Mouse (Mus musculus) midbrain, embryonic 14.5 days (tissue): ENCODE data around the gene Nms. TPM values are rescaled to one million over a fixed set of nuclear protein-coding genes. Genes with fewer than 3 reads are reported as not detected.

Source experiments
- ATAC-seq: fragments of 200-750 bp; cut with Nextera tagmentation; 2 replicates; pipeline ENCODE4 v1.8.0; 2017; ENCODE audit warnings: moderate number of reproducible peaks, moderate library complexity; ENCODE audit not compliant: low FRiP score, low TSS enrichment
- DNase-seq: peaks from one replicate; pipeline ENCODE4 v3.0.0-alpha.2; 2015
- H3K27ac ChIP-seq: fragments of 300-500 bp; sonication (generic); replicated peaks from 2 replicates; pipeline ENCODE4 v1.5.1; 2014; ENCODE audit warnings: mild to moderate bottlenecking, low read depth, low read length, moderate library complexity
- H3K27me3 ChIP-seq: fragments of 300-500 bp; sonication (generic); 2 replicates; pipeline ENCODE4 v1.6.1; 2014; ENCODE audit warnings: low read length, control low read depth, mixed read lengths; ENCODE audit not compliant: control insufficient read depth, insufficient read depth
- H3K36me3 ChIP-seq: fragments of 300-500 bp; sonication (generic); 2 replicates; pipeline ENCODE4 v1.6.1; 2014; ENCODE audit warnings: low read length, control low read depth; ENCODE audit not compliant: control insufficient read depth, insufficient read depth
- H3K4me1 ChIP-seq: fragments of 300-500 bp; sonication (generic); 2 replicates; pipeline ENCODE4 v1.6.1; 2014; ENCODE audit warnings: mild to moderate bottlenecking, antibody characterized with exemption, low read length, control low read depth; ENCODE audit not compliant: control insufficient read depth, insufficient read depth
- H3K4me2 ChIP-seq: fragments of 300-500 bp; sonication (generic); 2 replicates; pipeline ENCODE4 v1.6.1; 2014; ENCODE audit warnings: mild to moderate bottlenecking, low read length, moderate library complexity
- H3K4me3 ChIP-seq: fragments of 300-500 bp; sonication (generic); replicated peaks from 2 replicates; pipeline ENCODE4 v1.5.1; 2014; ENCODE audit warnings: low read depth, low read length
- H3K9ac ChIP-seq: fragments of 300-500 bp; sonication (generic); replicated peaks from 2 replicates; pipeline ENCODE4 v1.6.1; 2014; ENCODE audit warnings: mild to moderate bottlenecking, low read length, moderate library complexity
- H3K9me3 ChIP-seq: fragments of 300-500 bp; sonication (generic); 2 replicates; pipeline ENCODE4 v1.6.1; 2016; ENCODE audit warnings: low read length, control low read depth, mixed read lengths; ENCODE audit not compliant: control insufficient read depth
- WGBS: fragments of 180-500 bp; shearing (Covaris S2); extraction: QIAGEN DNeasy Blood & Tissue Kit; methylation state at CpG from one replicate; pipeline ENCODE4 v1.1.7; 2014; 5-methylcytosine and 5-hydroxymethylcytosine counted together
- polyA plus RNA-seq: library from polyadenylated mRNA; unstranded; fragments of >200 nt; fragmentation: Nextera tagmentation; extraction: Ambion mirVana; gene quantifications from 2 replicates; pipeline ENCODE4 v1.2.1, GENCODE M21; 2014

Nms gene
- not detected in 2 replicates for polyA plus RNA-seq

GRCm38 (mm10) chr1:38938849-38939248 is at the start of gene Nms:
TSS of gene Nms (plus strand) at chr1:38939149.
- Histone ChIP-seq H3K4me3 (no peak within 1 kb of the TSS), H3K36me3 (no peaks in the 10 kb centered on the region), H3K27ac (no peak within 1 kb of the TSS), H3K4me2 (no peak within 1 kb of the TSS), H3K27me3 (no peaks in the 10 kb centered on the region), H3K4me1 (no peaks in the 10 kb centered on the region), H3K9me3 (no peaks in the 10 kb centered on the region), H3K9ac (no peak within 1 kb of the TSS)
- ATAC-seq = no peak
- whole genome bisulfite sequencing = 67% methylated on average over 6 of the region's 6 CpGs
- DNase-seq = no peak

GRCm38 (mm10) chr1:38891444-38891843 is 47.5 kb upstream of the Nms start:
- DNase-seq (no peak), ATAC-seq (no peak)
- H3K27ac ChIP-seq = no peak overlapping the region
- no peak overlapping the region for H3K4me3 ChIP-seq
- no peak overlapping the region for H3K9ac ChIP-seq
- 99% methylated on average over 5 of the region's 5 CpGs for WGBS
- H3K9me3 ChIP-seq = no peaks in the 10 kb centered on the region
- peaks cover 34% of the 10 kb centered on the region for H3K36me3 ChIP-seq
- peaks cover 16% of the 10 kb centered on the region; the same call in 1 of the 2 replicates for H3K4me1 ChIP-seq
- no peaks in the 10 kb centered on the region for H3K27me3 ChIP-seq
- H3K4me2 ChIP-seq = no peak overlapping the region

GRCm38 (mm10) chr1:38893081-38893480 is 45.9 kb upstream of the Nms start:
- H3K4me3 ChIP-seq = no peak overlapping the region
- no peaks in the 10 kb centered on the region for H3K9me3 ChIP-seq
- no peaks in the 10 kb centered on the region for H3K27me3 ChIP-seq
- peak; percentile 15 for DNase-seq
- 69% methylated on average over 5 of the region's 5 CpGs for WGBS
- H3K9ac ChIP-seq = 0 out of 2 replicates have a peak overlapping the region, but pooled peaks have one; percentile 6
- H3K4me2 ChIP-seq = no peak overlapping the region
- H3K4me1 ChIP-seq = peaks cover 20% of the 10 kb centered on the region; the same call in 1 of the 2 replicates
- peaks cover 34% of the 10 kb centered on the region for H3K36me3 ChIP-seq
- peak overlapping the region; percentile 69 for H3K27ac ChIP-seq
- ATAC-seq = no peak

GRCm38 (mm10) chr1:38897431-38898248 is 41.3 kb upstream of the Nms start, which contains the start of gene Chst10:
TSS of gene Chst10 (minus strand) at chr1:38898161.
- peak within 1 kb of the TSS; percentile 93 for H3K27ac ChIP-seq
- H3K9me3 ChIP-seq = no peaks in the 10 kb centered on the region
- H3K4me3 ChIP-seq = peak within 1 kb of the TSS; percentile 70
- WGBS = under 1% methylated on average over 67 of the region's 67 CpGs
- H3K9ac ChIP-seq = peak within 1 kb of the TSS; percentile 82
- H3K4me2 ChIP-seq = peak within 1 kb of the TSS; percentile 55
- no peaks in the 10 kb centered on the region for H3K27me3 ChIP-seq
- H3K4me1 ChIP-seq = peaks cover 23% of the 10 kb centered on the region; the same call in 1 of the 2 replicates
- peaks cover 10% of the 10 kb centered on the region for H3K36me3 ChIP-seq
- DNase-seq = peak; percentile 95
- ATAC-seq = peak; percentile 94

- H3K4me2 ChIP-seq = no peak overlapping the region
- no peak overlapping the region for H3K9ac ChIP-seq
- H3K36me3 ChIP-seq = no peaks in the 10 kb centered on the region
- H3K4me1 ChIP-seq = peaks cover 3% of the 10 kb centered on the region; the same call in 1 of the 2 replicates
- H3K9me3 ChIP-seq = no peaks in the 10 kb centered on the region
- no peaks in the 10 kb centered on the region for H3K27me3 ChIP-seq
- WGBS = 64% methylated on average over 5 of the region's 5 CpGs
- DNase-seq (no peak), ATAC-seq (no peak)
- H3K27ac ChIP-seq = no peak overlapping the region
- no peak overlapping the region for H3K4me3 ChIP-seq
Observed at GRCm38 (mm10) chr1:38902571-38902970, 36.4 kb upstream of the Nms start.

GRCm38 (mm10) chr1:38903985-38904384 is 35.0 kb upstream of the Nms start:
- Histone ChIP-seq H3K27me3 (no peaks in the 10 kb centered on the region), H3K9me3 (no peaks in the 10 kb centered on the region), H3K4me2 (no peak overlapping the region), H3K36me3 (no peaks in the 10 kb centered on the region), H3K4me1 (no peaks in the 10 kb centered on the region), H3K9ac (no peak overlapping the region), H3K27ac (no peak overlapping the region), H3K4me3 (no peak overlapping the region)
- WGBS = 81% methylated on average over 2 of the region's 2 CpGs
- DNase-seq (no peak), ATAC-seq (no peak)

- peak; percentile 13 for DNase-seq
- Histone ChIP-seq H3K27me3 (no peaks in the 10 kb centered on the region), H3K9me3 (no peaks in the 10 kb centered on the region), H3K36me3 (no peaks in the 10 kb centered on the region), H3K27ac (no peak overlapping the region), H3K4me3 (no peak overlapping the region), H3K9ac (no peak overlapping the region), H3K4me2 (no peak overlapping the region), H3K4me1 (no peaks in the 10 kb centered on the region)
- ATAC-seq = no peak
- 75% methylated on average over 4 of the region's 4 CpGs for WGBS
Observed at GRCm38 (mm10) chr1:38928996-38929395, 10.0 kb upstream of the Nms start.

GRCm38 (mm10) chr1:38929468-38929867 is 9.5 kb upstream of the Nms start:
- no peaks in the 10 kb centered on the region for H3K9me3 ChIP-seq
- H3K9ac ChIP-seq = no peak overlapping the region
- no peak overlapping the region for H3K27ac ChIP-seq
- ATAC-seq (no peak), DNase-seq (peak; percentile 9)
- no peaks in the 10 kb centered on the region for H3K4me1 ChIP-seq
- H3K4me2 ChIP-seq = no peak overlapping the region
- WGBS = 63% methylated on average over 4 of the region's 4 CpGs
- H3K36me3 ChIP-seq = no peaks in the 10 kb centered on the region
- H3K4me3 ChIP-seq = no peak overlapping the region
- H3K27me3 ChIP-seq = no peaks in the 10 kb centered on the region

GRCm38 (mm10) chr1:38930767-38931166 is 8.2 kb upstream of the Nms start:
- H3K4me1 ChIP-seq = no peaks in the 10 kb centered on the region
- 74% methylated on average over 8 of the region's 8 CpGs for WGBS
- ATAC-seq = no peak
- no peak overlapping the region for H3K4me2 ChIP-seq
- H3K9ac ChIP-seq = no peak overlapping the region
- no peaks in the 10 kb centered on the region for H3K27me3 ChIP-seq
- DNase-seq = no peak
- H3K36me3 ChIP-seq = no peaks in the 10 kb centered on the region
- no peaks in the 10 kb centered on the region for H3K9me3 ChIP-seq
- H3K4me3 ChIP-seq = no peak overlapping the region
- no peak overlapping the region for H3K27ac ChIP-seq
